Mouse (Mus musculus) liver, embryonic 13.5 days (tissue): ENCODE results near the gene Serf2. TPM values are rescaled to one million over a fixed set of nuclear protein-coding genes. Genes with fewer than 3 reads are reported as not detected.
"Not testable (repeated sequence)": the region's sequence is repeated elsewhere in the genome, so short reads cannot be mapped to it uniquely, and the experiment has no call there.

Experiments used
- ATAC-seq: fragments of 200-750 bp; cut with Nextera tagmentation; 2 replicates; pipeline ENCODE4 v1.8.0; 2017; ENCODE audit warnings: low read depth, mild to moderate bottlenecking, moderate number of reproducible peaks, moderate library complexity
- DNase-seq: peaks from one replicate; pipeline ENCODE4 v3.0.0; 2022
- H3K27ac ChIP-seq: fragments of 300-500 bp; sonication (generic); 2 replicates; pipeline ENCODE4 v1.5.1; 2015; ENCODE audit warnings: moderate library complexity, mild to moderate bottlenecking, inconsistent platforms
- H3K27me3 ChIP-seq: fragments of 300-500 bp; sonication (generic); 2 replicates; pipeline ENCODE4 v1.6.1; 2015; ENCODE audit warnings: mild to moderate bottlenecking, inconsistent platforms
- H3K36me3 ChIP-seq: fragments of 300-500 bp; sonication (generic); 2 replicates; pipeline ENCODE4 v1.6.1; 2015; ENCODE audit warnings: mild to moderate bottlenecking, inconsistent platforms
- H3K4me1 ChIP-seq: fragments of 300-500 bp; sonication (generic); replicated peaks from 2 replicates; pipeline ENCODE4 v1.6.1; 2015; ENCODE audit warnings: inconsistent platforms
- H3K4me2 ChIP-seq: fragments of 300-500 bp; sonication (generic); 2 replicates; pipeline ENCODE4 v1.6.1; 2015; ENCODE audit warnings: inconsistent platforms, mild to moderate bottlenecking, moderate library complexity
- H3K4me3 ChIP-seq: fragments of 300-500 bp; sonication (generic); replicated peaks from 2 replicates; pipeline ENCODE4 v1.5.1; 2015; ENCODE audit warnings: mild to moderate bottlenecking, inconsistent platforms
- H3K9ac ChIP-seq: fragments of 300-500 bp; sonication (generic); 2 replicates; pipeline ENCODE4 v1.6.1; 2015; ENCODE audit warnings: mild to moderate bottlenecking, inconsistent platforms
- H3K9me3 ChIP-seq: fragments of 300-500 bp; sonication (generic); replicated peaks from 2 replicates; pipeline ENCODE4 v1.6.1; 2016; ENCODE audit warnings: inconsistent platforms
- WGBS: fragments of 180-500 bp; shearing (Covaris S2); methylation state at CpG from one replicate; pipeline ENCODE4 v1.1.7; 2015; ENCODE audit not compliant: insufficient replicate concordance; 5-methylcytosine and 5-hydroxymethylcytosine counted together
- polyA plus RNA-seq: library from polyadenylated mRNA; unstranded; fragments of >200 nt; fragmentation: Nextera tagmentation; extraction: Ambion mirVana; gene quantifications from 2 replicates; pipeline ENCODE4 v1.2.1, GENCODE M21; 2015

Serf2 gene
- polyA plus RNA-seq, 1 experiment from 2014 or later: 269 TPM

GRCm38 (mm10) chr2:121473301-121474179, 24.5 kb downstream of the Serf2 start, which contains the start of gene Mfap1b:
Gene Mfap1b, minus strand, starts transcription at chr2:121474067.
- not testable (repeated sequence) for H3K27me3 ChIP-seq, H3K36me3 ChIP-seq, H3K9me3 ChIP-seq
- peaks cover 15% of the 10 kb centered on the region for H3K4me1 ChIP-seq
- peak within 1 kb of the TSS; percentile 85 for H3K4me2 ChIP-seq
- peak within 1 kb of the TSS; percentile 81 for H3K27ac ChIP-seq
- H3K9ac ChIP-seq: peak within 1 kb of the TSS; percentile 81
- WGBS: 4% methylated on average over 41 of the region's 41 CpGs
- peak; percentile 70 for DNase-seq
- peak; percentile 96 for ATAC-seq
- H3K4me3 ChIP-seq: peak within 1 kb of the TSS; percentile 75

GRCm38 (mm10) chr2:121474180-121474535, 25.2 kb downstream of the Serf2 start:
- Histone ChIP-seq H3K27me3 (no peaks in the 10 kb centered on the region), H3K9ac (peak overlapping the region; percentile 81), H3K9me3 (no peaks in the 10 kb centered on the region), H3K4me2 (peak overlapping the region; percentile 85), H3K4me3 (peak overlapping the region; percentile 75), H3K27ac (peak overlapping the region; percentile 81), H3K36me3 (peaks cover 7% of the 10 kb centered on the region; the same call in 1 of the 2 replicates), H3K4me1 (peaks cover 15% of the 10 kb centered on the region)
- peak; percentile 43 for ATAC-seq
- 18% methylated on average over 8 of the region's 8 CpGs for WGBS
- DNase-seq: no peak

GRCm38 (mm10) chr2:121475306-121475705, 26.3 kb downstream of the Serf2 start:
- peaks cover 15% of the 10 kb centered on the region for H3K4me1 ChIP-seq
- not testable (repeated sequence) for ATAC-seq, H3K4me3 ChIP-seq, DNase-seq, H3K9me3 ChIP-seq, H3K27ac ChIP-seq, H3K9ac ChIP-seq, H3K27me3 ChIP-seq, H3K4me2 ChIP-seq, H3K36me3 ChIP-seq
- WGBS: 78% methylated on average over 2 of the region's 2 CpGs

- Histone ChIP-seq H3K9me3 (no peaks in the 10 kb centered on the region), H3K4me3 (no peak overlapping the region), H3K4me1 (peaks cover 11% of the 10 kb centered on the region), H3K36me3 (peaks cover 3% of the 10 kb centered on the region; the same call in 1 of the 2 replicates), H3K27ac (no peak overlapping the region), H3K9ac (no peak overlapping the region), H3K27me3 (no peaks in the 10 kb centered on the region), H3K4me2 (no peak overlapping the region)
- ATAC-seq (no peak), DNase-seq (no peak)
- 79% methylated on average over 3 of the region's 3 CpGs for WGBS
These were observed 28.7 kb downstream of the Serf2 start for GRCm38 (mm10) chr2:121477491-121478266.

- Histone ChIP-seq H3K9ac (no peak overlapping the region), H3K27me3 (no peaks in the 10 kb centered on the region), H3K36me3 (peaks cover 3% of the 10 kb centered on the region; the same call in 1 of the 2 replicates), H3K4me2 (no peak overlapping the region), H3K4me1 (no peaks in the 10 kb centered on the region), H3K9me3 (no peaks in the 10 kb centered on the region), H3K4me3 (no peak overlapping the region), H3K27ac (no peak overlapping the region)
- DNase-seq (no peak), ATAC-seq (no peak)
- WGBS: 38% methylated on average over 3 of the region's 3 CpGs
These were observed 31.5 kb downstream of the Serf2 start for GRCm38 (mm10) chr2:121480498-121480897.

- H3K27me3 ChIP-seq, H3K4me2 ChIP-seq, H3K4me1 ChIP-seq, H3K9me3 ChIP-seq, H3K27ac ChIP-seq, DNase-seq, H3K36me3 ChIP-seq, H3K9ac ChIP-seq, H3K4me3 ChIP-seq: not testable (repeated sequence)
- 0 out of 2 replicates have a peak, but pooled peaks have one; percentile 36 for ATAC-seq
- 73% methylated on average over 13 of the region's 13 CpGs for WGBS
These were observed 31.9 kb downstream of the Serf2 start for GRCm38 (mm10) chr2:121480916-121481315.

- 75% methylated on average over 8 of the region's 8 CpGs for WGBS
- no peaks in the 10 kb centered on the region for H3K27me3 ChIP-seq
- no peak overlapping the region for H3K9ac ChIP-seq
- H3K27ac ChIP-seq: no peak overlapping the region
- H3K9me3 ChIP-seq: no peaks in the 10 kb centered on the region
- H3K4me3 ChIP-seq: no peak overlapping the region
- no peak for DNase-seq
- no peak for ATAC-seq
- H3K36me3 ChIP-seq: no peaks in the 10 kb centered on the region
- no peaks in the 10 kb centered on the region for H3K4me1 ChIP-seq
- no peak overlapping the region for H3K4me2 ChIP-seq
These were observed 34.6 kb downstream of the Serf2 start for GRCm38 (mm10) chr2:121483576-121483975.

GRCm38 (mm10) chr2:121484403-121484802, 35.4 kb downstream of the Serf2 start:
- not testable (repeated sequence) for H3K9ac ChIP-seq, DNase-seq, H3K4me1 ChIP-seq, H3K27me3 ChIP-seq, H3K27ac ChIP-seq, H3K9me3 ChIP-seq, H3K36me3 ChIP-seq, ATAC-seq, H3K4me3 ChIP-seq, H3K4me2 ChIP-seq
- WGBS: 81% methylated on average over 2 of the region's 2 CpGs

- not testable (repeated sequence) for H3K27me3 ChIP-seq, H3K27ac ChIP-seq, H3K4me3 ChIP-seq, H3K4me2 ChIP-seq, H3K4me1 ChIP-seq, H3K9me3 ChIP-seq, H3K9ac ChIP-seq, ATAC-seq, DNase-seq
- WGBS: 70% methylated on average over 3 of the region's 6 CpGs
- peaks cover 12% of the 10 kb centered on the region; the same call in 1 of the 2 replicates for H3K36me3 ChIP-seq
These were observed 52.6 kb downstream of the Serf2 start for GRCm38 (mm10) chr2:121501550-121501949.

GRCm38 (mm10) chr2:121505942-121506882, 57.2 kb downstream of the Serf2 start, which contains the start of the genes Mfap1a and Wdr76:
Gene Mfap1a, minus strand, starts transcription at chr2:121506665.
Gene Wdr76, plus strand, starts transcription at chr2:121506723.
- DNase-seq (peak; percentile 84), ATAC-seq (peak; percentile 93)
- not testable (repeated sequence) for H3K27me3 ChIP-seq, H3K9me3 ChIP-seq
- H3K9ac ChIP-seq: peak within 1 kb of the TSS; percentile 81
- H3K4me2 ChIP-seq: peak within 1 kb of the TSS; percentile 80
- 2% methylated on average over 42 of the region's 42 CpGs for WGBS
- peaks cover 43% of the 10 kb centered on the region for H3K4me1 ChIP-seq
- peaks cover 39% of the 10 kb centered on the region for H3K36me3 ChIP-seq
- H3K27ac ChIP-seq: peak within 1 kb of the TSS; percentile 79
- peak within 1 kb of the TSS; percentile 72 for H3K4me3 ChIP-seq
